Mouse (Mus musculus): ENCODE data around the gene Asic1. TPM values are rescaled to one million over a fixed set of nuclear protein-coding genes. Genes with fewer than 3 reads are reported as not detected.
"Not testable (repeated sequence)": the region's sequence is repeated elsewhere in the genome, so short reads cannot be mapped to it uniquely, and the experiment has no call there.

The Asic1 gene
- polyA plus RNA-seq, 1 experiment from 2014 or later = 2.3 TPM

DNA sequence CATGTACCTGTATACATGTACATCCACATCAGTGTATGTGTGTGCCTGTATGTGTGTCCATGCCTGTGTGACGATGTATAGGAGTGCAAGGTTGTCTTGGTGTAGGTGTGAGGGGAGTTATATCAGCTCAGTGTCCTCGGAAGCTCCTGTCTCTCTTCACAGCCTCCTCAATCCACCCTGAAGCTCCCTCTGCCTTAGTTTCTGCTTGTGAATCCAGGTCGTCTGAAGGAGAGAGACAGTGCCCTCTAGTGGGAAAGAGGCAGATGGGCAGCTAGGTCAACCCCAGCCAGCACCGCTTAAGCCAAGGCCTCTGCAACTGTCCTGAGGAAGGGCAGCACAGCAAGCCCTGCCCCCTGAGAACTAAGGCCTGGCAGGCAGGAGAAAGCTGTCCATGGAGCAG lies 18.5 kb downstream of the Asic1 start:
- H3K4me2 ChIP-seq = no peak overlapping the region
- ATAC-seq (replicated peaks; ENCODE audit: low FRiP score) = no peak
- 3% methylated on average over 4 of the region's 4 CpGs for WGBS

DNA sequence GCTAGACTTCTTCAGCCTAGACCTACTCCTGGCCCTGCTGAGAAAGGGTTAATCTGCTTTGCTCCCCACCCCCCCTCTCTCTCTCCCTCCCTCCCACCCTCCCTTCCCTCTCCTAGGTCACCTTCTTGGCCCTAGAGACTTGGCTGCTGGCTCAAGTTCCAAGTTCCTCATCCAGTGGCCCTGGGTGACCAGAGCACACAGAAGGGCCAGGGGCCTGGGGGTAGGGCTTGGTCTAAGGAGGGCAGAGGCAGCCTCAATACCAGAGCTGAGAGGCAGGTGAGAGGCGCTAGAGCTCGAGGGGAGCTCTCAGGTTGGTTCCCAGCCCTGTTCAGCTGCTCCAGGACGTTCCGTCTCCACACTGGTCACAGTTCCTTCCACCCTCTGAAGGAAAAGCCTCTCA lies 20.8 kb downstream of the Asic1 start:
- DNase-seq (ENCODE audit: low spot score) (peak; percentile 30), ATAC-seq (replicated peaks; ENCODE audit: low FRiP score) (no peak)
- Histone ChIP-seq H3K36me3 (ENCODE audit: control insufficient read depth, insufficient read depth, low read length) (no peaks in the 10 kb centered on the region), H3K4me2 (no peak overlapping the region), H3K27ac (ENCODE audit: low read depth, low read length) (no peak overlapping the region), H3K9ac (ENCODE audit: low read depth, low read length) (no peak overlapping the region), H3K4me3 (ENCODE audit: low read depth, low read length) (no peak overlapping the region), H3K27me3 (replicated peaks; ENCODE audit: control insufficient read depth, insufficient read depth, low read length) (peaks cover 13% of the 10 kb centered on the region), H3K9me3 (ENCODE audit: control insufficient read depth, low read length) (no peaks in the 10 kb centered on the region), H3K4me1 (replicated peaks; ENCODE audit: control insufficient read depth, insufficient read depth, low read length) (peaks cover 3% of the 10 kb centered on the region; the same call in 1 of the 2 replicates)
- WGBS = 20% methylated on average over 4 of the region's 4 CpGs

More for the DNA sequence above, 18.5 kb downstream of the Asic1 start:
- Histone ChIP-seq H3K4me3 (ENCODE audit: low read depth, low read length) (no peak overlapping the region), H3K27ac (ENCODE audit: low read depth, low read length) (no peak overlapping the region), H3K27me3 (replicated peaks; ENCODE audit: control insufficient read depth, insufficient read depth, low read length) (peaks cover 13% of the 10 kb centered on the region), H3K9me3 (ENCODE audit: control insufficient read depth, low read length) (no peaks in the 10 kb centered on the region), H3K9ac (ENCODE audit: low read depth, low read length) (no peak overlapping the region), H3K4me1 (replicated peaks; ENCODE audit: control insufficient read depth, insufficient read depth, low read length) (peaks cover 3% of the 10 kb centered on the region; the same call in 1 of the 2 replicates), H3K36me3 (ENCODE audit: control insufficient read depth, insufficient read depth, low read length) (no peaks in the 10 kb centered on the region)
- DNase-seq (ENCODE audit: low spot score) = peak; percentile 39

DNA sequence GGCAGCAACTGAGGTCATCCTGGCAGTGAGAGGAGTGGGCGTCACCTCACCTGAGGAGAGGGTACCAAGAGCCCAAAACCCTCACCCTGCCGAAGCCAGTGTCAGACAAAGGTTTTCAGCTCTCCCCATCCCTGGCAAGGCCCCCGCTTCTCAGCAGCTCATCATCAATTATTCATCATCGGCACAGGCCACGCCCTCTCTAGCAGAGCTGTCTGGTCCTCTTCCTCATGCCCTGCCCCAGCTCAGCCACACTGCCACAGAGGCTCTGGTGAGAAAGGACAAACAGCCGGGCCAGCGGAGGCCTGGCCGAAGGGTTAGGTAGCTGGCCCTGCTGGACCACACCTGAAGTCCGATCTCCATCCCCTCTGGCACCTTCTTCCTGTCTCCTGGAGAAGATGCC lies 21.8 kb downstream of the Asic1 start:
- WGBS = 45% methylated on average over 9 of the region's 9 CpGs
- DNase-seq (ENCODE audit: low spot score) (no peak), ATAC-seq (replicated peaks; ENCODE audit: low FRiP score) (no peak)
- Histone ChIP-seq H3K27ac (ENCODE audit: low read depth, low read length) (no peak overlapping the region), H3K36me3 (ENCODE audit: control insufficient read depth, insufficient read depth, low read length) (no peaks in the 10 kb centered on the region), H3K4me1 (replicated peaks; ENCODE audit: control insufficient read depth, insufficient read depth, low read length) (peaks cover 3% of the 10 kb centered on the region; the same call in 1 of the 2 replicates), H3K4me3 (ENCODE audit: low read depth, low read length) (no peak overlapping the region), H3K9ac (ENCODE audit: low read depth, low read length) (no peak overlapping the region), H3K27me3 (replicated peaks; ENCODE audit: control insufficient read depth, insufficient read depth, low read length) (peaks cover 15% of the 10 kb centered on the region), H3K9me3 (ENCODE audit: control insufficient read depth, low read length) (no peaks in the 10 kb centered on the region), H3K4me2 (no peak overlapping the region)

- Histone ChIP-seq H3K27me3 (replicated peaks; ENCODE audit: control insufficient read depth, insufficient read depth, low read length) (peaks cover 14% of the 10 kb centered on the region), H3K4me3 (ENCODE audit: low read depth, low read length) (no peak overlapping the region), H3K9me3 (ENCODE audit: control insufficient read depth, low read length) (no peaks in the 10 kb centered on the region), H3K4me1 (replicated peaks; ENCODE audit: control insufficient read depth, insufficient read depth, low read length) (peaks cover 14% of the 10 kb centered on the region), H3K36me3 (ENCODE audit: control insufficient read depth, insufficient read depth, low read length) (no peaks in the 10 kb centered on the region), H3K4me2 (no peak overlapping the region), H3K9ac (ENCODE audit: low read depth, low read length) (no peak overlapping the region), H3K27ac (ENCODE audit: low read depth, low read length) (no peak overlapping the region)
- ATAC-seq (replicated peaks; ENCODE audit: low FRiP score) (no peak), DNase-seq (ENCODE audit: low spot score) (no peak)
- WGBS = 35% methylated on average over 2 of the region's 2 CpGs
Observed at GRCm38 (mm10) chr15:99697309-99697708, 27.1 kb downstream of the Asic1 start.

DNA sequence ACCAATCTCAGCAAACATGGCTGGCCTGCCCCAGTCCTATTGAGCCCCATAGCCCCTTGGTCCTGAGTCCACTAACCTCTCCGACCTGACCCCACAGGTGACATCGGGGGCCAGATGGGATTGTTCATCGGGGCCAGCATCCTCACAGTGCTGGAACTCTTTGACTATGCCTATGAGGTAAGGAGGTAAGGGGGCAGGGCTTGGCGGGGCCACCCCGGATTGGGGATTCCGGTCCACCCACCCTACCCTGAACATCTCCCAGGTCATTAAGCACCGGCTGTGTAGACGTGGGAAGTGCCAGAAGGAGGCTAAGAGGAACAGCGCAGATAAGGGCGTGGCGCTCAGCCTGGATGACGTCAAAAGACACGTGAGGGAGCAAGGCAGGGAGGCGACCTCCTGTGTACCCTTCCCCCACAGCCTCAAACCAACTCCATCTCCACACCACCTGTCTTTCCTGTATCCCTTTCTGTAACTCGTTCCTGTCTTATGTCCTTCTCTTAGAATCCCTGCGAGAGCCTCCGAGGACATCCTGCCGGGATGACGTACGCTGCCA lies 28.4 kb downstream of the Asic1 start:
- WGBS = 29% methylated on average over 20 of the region's 20 CpGs
- no peak overlapping the region for H3K27ac ChIP-seq (ENCODE audit: low read depth, low read length)
- H3K36me3 ChIP-seq (ENCODE audit: control insufficient read depth, insufficient read depth, low read length) = no peaks in the 10 kb centered on the region
- H3K4me3 ChIP-seq (ENCODE audit: low read depth, low read length) = no peak overlapping the region
- no peak overlapping the region for H3K4me2 ChIP-seq
- ATAC-seq (replicated peaks; ENCODE audit: low FRiP score) (no peak), DNase-seq (ENCODE audit: low spot score) (no peak)
- peaks cover 22% of the 10 kb centered on the region for H3K4me1 ChIP-seq (replicated peaks; ENCODE audit: control insufficient read depth, insufficient read depth, low read length)
- peaks cover 13% of the 10 kb centered on the region for H3K27me3 ChIP-seq (replicated peaks; ENCODE audit: control insufficient read depth, insufficient read depth, low read length)
- no peak overlapping the region for H3K9ac ChIP-seq (ENCODE audit: low read depth, low read length)
- H3K9me3 ChIP-seq (ENCODE audit: control insufficient read depth, low read length) = no peaks in the 10 kb centered on the region

DNA sequence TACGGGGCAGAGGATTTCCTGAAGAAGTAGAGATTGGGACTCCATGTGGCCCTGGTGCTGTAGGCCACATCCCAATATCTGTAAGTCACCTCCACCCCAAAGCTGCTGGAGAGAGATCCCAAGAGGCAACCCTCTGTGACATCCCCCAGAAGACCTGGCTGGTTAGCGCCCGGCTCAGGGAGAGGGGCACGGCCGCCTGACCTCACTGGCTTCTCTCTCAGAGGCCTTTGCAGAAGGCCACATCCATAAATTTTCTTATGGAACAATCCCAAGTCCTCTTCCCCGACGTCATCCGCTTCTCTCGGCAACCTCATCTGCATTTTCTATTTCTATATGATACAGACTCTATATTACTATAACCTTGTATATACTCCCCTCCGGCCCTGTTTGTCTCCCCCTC lies 29.5 kb downstream of the Asic1 start:
- peaks cover 13% of the 10 kb centered on the region for H3K27me3 ChIP-seq (replicated peaks; ENCODE audit: control insufficient read depth, insufficient read depth, low read length)
- no peak for DNase-seq (ENCODE audit: low spot score)
- H3K4me3 ChIP-seq (ENCODE audit: low read depth, low read length) = no peak overlapping the region
- no peak for ATAC-seq (replicated peaks; ENCODE audit: low FRiP score)
- H3K9me3 ChIP-seq (ENCODE audit: control insufficient read depth, low read length) = no peaks in the 10 kb centered on the region
- WGBS = 79% methylated on average over 10 of the region's 10 CpGs
- H3K4me2 ChIP-seq = no peak overlapping the region
- no peak overlapping the region for H3K27ac ChIP-seq (ENCODE audit: low read depth, low read length)
- H3K36me3 ChIP-seq (ENCODE audit: control insufficient read depth, insufficient read depth, low read length) = peaks cover 7% of the 10 kb centered on the region; the same call in 1 of the 2 replicates
- H3K9ac ChIP-seq (ENCODE audit: low read depth, low read length) = no peak overlapping the region
- H3K4me1 ChIP-seq (replicated peaks; ENCODE audit: control insufficient read depth, insufficient read depth, low read length) = peaks cover 27% of the 10 kb centered on the region

- no peaks in the 10 kb centered on the region for H3K9me3 ChIP-seq (ENCODE audit: control insufficient read depth, low read length)
Observed at GRCm38 (mm10) chr15:99700219-99701106, 30.3 kb downstream of the Asic1 start.

DNA sequence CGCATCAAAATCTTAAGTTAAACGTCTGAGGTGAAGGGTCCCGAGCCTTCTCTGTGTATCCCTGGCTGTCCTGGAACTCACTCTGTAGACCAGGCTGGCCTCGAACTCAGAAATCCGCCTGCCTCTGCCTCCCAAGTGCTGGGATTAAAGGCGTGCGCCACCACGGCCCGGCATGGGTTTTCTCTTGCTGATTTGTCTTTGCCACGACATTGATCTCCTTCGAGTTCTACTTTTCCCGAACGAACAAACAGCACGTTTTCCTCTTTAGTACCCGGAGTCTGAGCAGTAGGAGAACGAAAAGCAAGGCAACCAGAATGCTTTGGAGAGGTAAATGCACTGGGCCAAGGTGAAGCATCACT lies 31.5 kb downstream of the Asic1 start:
- not testable (repeated sequence) for H3K9me3 ChIP-seq (ENCODE audit: control insufficient read depth, low read length); ATAC-seq (replicated peaks; ENCODE audit: low FRiP score); H3K36me3 ChIP-seq (ENCODE audit: control insufficient read depth, insufficient read depth, low read length); DNase-seq (ENCODE audit: low spot score)
- Histone ChIP-seq H3K4me3 (ENCODE audit: low read depth, low read length) (peak overlapping the region; percentile 77), H3K9ac (ENCODE audit: low read depth, low read length) (peak overlapping the region; percentile 90), H3K4me2 (peak overlapping the region; percentile 80), H3K27me3 (replicated peaks; ENCODE audit: control insufficient read depth, insufficient read depth, low read length) (peaks cover 13% of the 10 kb centered on the region), H3K27ac (ENCODE audit: low read depth, low read length) (peak overlapping the region; percentile 86; the same call in 1 of the 2 replicates), H3K4me1 (replicated peaks; ENCODE audit: control insufficient read depth, insufficient read depth, low read length) (peaks cover 30% of the 10 kb centered on the region)
- 39% methylated on average over 16 of the region's 16 CpGs for WGBS

More at GRCm38 (mm10) chr15:99700219-99701106, 30.3 kb downstream of the Asic1 start:
- no peak overlapping the region for H3K4me3 ChIP-seq (ENCODE audit: low read depth, low read length)
- ATAC-seq (replicated peaks; ENCODE audit: low FRiP score) (no peak), DNase-seq (ENCODE audit: low spot score) (peak; percentile 32)
- no peak overlapping the region for H3K27ac ChIP-seq (ENCODE audit: low read depth, low read length)
- peaks cover 30% of the 10 kb centered on the region for H3K4me1 ChIP-seq (replicated peaks; ENCODE audit: control insufficient read depth, insufficient read depth, low read length)
- 81% methylated on average over 18 of the region's 18 CpGs for WGBS
- H3K4me2 ChIP-seq = no peak overlapping the region
- no peak overlapping the region for H3K9ac ChIP-seq (ENCODE audit: low read depth, low read length)
- peaks cover 7% of the 10 kb centered on the region; the same call in 1 of the 2 replicates for H3K36me3 ChIP-seq (ENCODE audit: control insufficient read depth, insufficient read depth, low read length)
- H3K27me3 ChIP-seq (replicated peaks; ENCODE audit: control insufficient read depth, insufficient read depth, low read length) = peaks cover 13% of the 10 kb centered on the region
